Mouse (Mus musculus) hindbrain, embryonic 15.5 days (tissue): ENCODE data around the gene Nr0b2. TPM values are rescaled to one million over a fixed set of nuclear protein-coding genes. Genes with fewer than 3 reads are reported as not detected.

Experiments
- ATAC-seq: fragments of 200-750 bp; cut with Nextera tagmentation; 2 replicates; pipeline ENCODE4 v1.8.0; 2017; ENCODE audit warnings: low read depth, moderate number of reproducible peaks, moderate TSS enrichment; ENCODE audit not compliant: low FRiP score
- H3K27ac ChIP-seq: fragments of 300-500 bp; sonication (generic); replicated peaks from 2 replicates; pipeline ENCODE4 v1.5.1; 2015; ENCODE audit warnings: mild to moderate bottlenecking, inconsistent platforms
- H3K27me3 ChIP-seq: fragments of 300-500 bp; sonication (generic); 2 replicates; pipeline ENCODE4 v1.6.1; 2015; ENCODE audit warnings: control low read depth, inconsistent platforms
- H3K36me3 ChIP-seq: fragments of 300-500 bp; sonication (generic); 2 replicates; pipeline ENCODE4 v1.6.1; 2015; ENCODE audit warnings: control low read depth, inconsistent platforms
- H3K4me1 ChIP-seq: fragments of 300-500 bp; sonication (generic); replicated peaks from 2 replicates; pipeline ENCODE4 v1.6.1; 2015; ENCODE audit warnings: control low read depth, inconsistent platforms
- H3K4me2 ChIP-seq: fragments of 300-500 bp; sonication (generic); 2 replicates; pipeline ENCODE4 v1.6.1; 2015; ENCODE audit warnings: moderate library complexity, mild to moderate bottlenecking, inconsistent platforms
- H3K4me3 ChIP-seq: fragments of 300-500 bp; sonication (generic); 2 replicates; pipeline ENCODE4 v1.5.1; 2015; ENCODE audit warnings: mild to moderate bottlenecking, inconsistent platforms
- H3K9ac ChIP-seq: fragments of 300-500 bp; sonication (generic); 2 replicates; pipeline ENCODE4 v1.6.1; 2015; ENCODE audit warnings: inconsistent platforms
- H3K9me3 ChIP-seq: fragments of 300-500 bp; sonication (generic); 2 replicates; pipeline ENCODE4 v1.6.1; 2016; ENCODE audit warnings: control low read depth, inconsistent platforms
- WGBS: fragments of 180-500 bp; shearing (Covaris S2); methylation state at CpG from one replicate; pipeline ENCODE4 v1.1.7; 2015; 5-methylcytosine and 5-hydroxymethylcytosine counted together
- microRNA-seq: library from miRNA; unstranded; fragments of <30 nt; microRNA quantifications from one replicate; pipeline ENCODE4, GENCODE M21; 2016
- polyA plus RNA-seq: library from polyadenylated mRNA; unstranded; fragments of >200 nt; fragmentation: Nextera tagmentation; extraction: Ambion mirVana; gene quantifications from 2 replicates; pipeline ENCODE4 v1.2.1, GENCODE M21; 2015

Nr0b2 gene
- polyA plus RNA-seq, 1 experiment from 2014 or later, result not detected

GRCm38 (mm10) chr4:133599116-133599515, 45.9 kb downstream of the Nr0b2 start:
- H3K36me3 ChIP-seq, result peaks cover 7% of the 10 kb centered on the region; the same call in 1 of the 2 replicates
- no peak for ATAC-seq
- peak overlapping the region; percentile 34; the same call in 1 of the 2 replicates for H3K9ac ChIP-seq
- 35% methylated on average over 7 of the region's 7 CpGs for WGBS
- H3K4me3 ChIP-seq, result peak overlapping the region; percentile 46
- H3K27me3 ChIP-seq, result peaks cover 51% of the 10 kb centered on the region
- H3K27ac ChIP-seq, result no peak overlapping the region
- peak overlapping the region; percentile 89 for H3K4me2 ChIP-seq
- H3K4me1 ChIP-seq, result peaks cover 16% of the 10 kb centered on the region
- no peaks in the 10 kb centered on the region for H3K9me3 ChIP-seq

DNA sequence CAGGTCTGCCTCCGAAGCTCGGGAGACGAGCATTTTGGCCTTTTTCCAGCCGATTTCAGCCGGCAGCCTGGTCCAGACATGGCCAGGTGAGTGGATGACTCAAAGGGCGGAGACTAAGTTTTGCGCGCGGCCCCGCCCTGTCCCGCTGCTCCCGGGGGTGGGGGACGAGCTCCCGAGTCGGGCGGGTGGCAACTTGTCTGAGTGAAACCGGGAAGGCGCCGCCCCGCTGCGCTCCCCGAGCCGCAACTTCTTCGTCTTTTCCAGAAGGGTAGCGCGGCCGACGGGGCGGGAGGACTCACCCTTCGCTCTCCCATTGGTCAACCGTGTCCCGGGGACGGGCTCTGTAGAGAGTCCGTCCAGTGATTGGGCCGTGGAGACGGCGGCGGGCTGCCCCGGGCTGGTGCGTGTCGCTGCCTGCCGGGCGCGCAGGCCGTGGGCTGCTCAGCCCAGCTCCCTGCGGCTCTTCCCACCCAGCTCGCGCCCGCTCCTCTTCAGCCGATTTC, 46.4 kb downstream of the Nr0b2 start:
- peaks cover 16% of the 10 kb centered on the region for H3K4me1 ChIP-seq
- peak overlapping the region; percentile 34; the same call in 1 of the 2 replicates for H3K9ac ChIP-seq
- peaks cover 7% of the 10 kb centered on the region; the same call in 1 of the 2 replicates for H3K36me3 ChIP-seq
- under 1% methylated on average over 49 of the region's 50 CpGs for WGBS
- peaks cover 51% of the 10 kb centered on the region for H3K27me3 ChIP-seq
- no peak overlapping the region for H3K27ac ChIP-seq
- peak; percentile 90 for ATAC-seq
- H3K9me3 ChIP-seq, result no peaks in the 10 kb centered on the region
- H3K4me3 ChIP-seq, result peak overlapping the region; percentile 46
- peak overlapping the region; percentile 89 for H3K4me2 ChIP-seq

- H3K9ac ChIP-seq, result no peak overlapping the region
- H3K27me3 ChIP-seq, result peaks cover 51% of the 10 kb centered on the region
- H3K36me3 ChIP-seq, result peaks cover 7% of the 10 kb centered on the region; the same call in 1 of the 2 replicates
- peak overlapping the region; percentile 46; the same call in 1 of the 2 replicates for H3K4me3 ChIP-seq
- peaks cover 16% of the 10 kb centered on the region for H3K4me1 ChIP-seq
- no peaks in the 10 kb centered on the region for H3K9me3 ChIP-seq
- no peak overlapping the region for H3K27ac ChIP-seq
- peak overlapping the region; percentile 89 for H3K4me2 ChIP-seq
- no peak for ATAC-seq
- WGBS, result 23% methylated on average over 9 of the region's 9 CpGs
These were observed 47.1 kb downstream of the Nr0b2 start for GRCm38 (mm10) chr4:133600306-133600705.

DNA sequence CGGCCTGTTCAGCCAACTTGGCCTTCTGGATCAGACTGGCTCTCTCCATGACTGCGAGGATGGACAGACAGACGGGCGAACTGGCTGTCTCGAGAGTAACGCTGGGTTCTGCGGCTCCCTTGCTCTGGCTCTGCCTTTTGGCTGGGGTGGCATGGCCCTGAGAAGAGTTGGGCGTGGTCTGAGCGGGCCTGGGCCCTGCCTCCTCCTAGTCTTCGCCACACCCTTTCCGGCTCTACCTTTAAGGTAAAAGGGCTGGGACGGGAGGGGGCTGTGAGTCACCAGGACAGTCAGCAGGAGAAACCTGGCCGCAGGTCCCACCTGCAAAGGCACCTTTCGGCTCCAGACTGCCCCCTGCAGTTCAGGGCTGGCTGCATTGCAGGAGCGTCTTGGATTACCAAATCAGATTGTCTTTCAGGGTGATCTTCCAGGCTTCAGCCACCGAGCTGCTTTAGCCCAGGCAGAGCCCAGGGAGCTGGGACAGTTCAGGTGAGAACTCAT, 48.6 kb downstream of the Nr0b2 start, which contains the start of gene Sfn:
Gene Sfn, minus strand, starts transcription at position 448 of the 498 bp plus-strand sequence.
- 0 out of 2 replicates have a peak within 1 kb of the TSS, but pooled peaks have one; percentile 2 for H3K4me3 ChIP-seq
- peaks cover 51% of the 10 kb centered on the region for H3K27me3 ChIP-seq
- no peaks in the 10 kb centered on the region for H3K9me3 ChIP-seq
- peak within 1 kb of the TSS; percentile 18; the same call in 1 of the 2 replicates for H3K4me2 ChIP-seq
- WGBS, result 3% methylated on average over 16 of the region's 16 CpGs
- H3K9ac ChIP-seq, result no peak within 1 kb of the TSS
- no peak for ATAC-seq
- H3K36me3 ChIP-seq, result peaks cover 7% of the 10 kb centered on the region; the same call in 1 of the 2 replicates
- H3K27ac ChIP-seq, result no peak within 1 kb of the TSS
- peaks cover 16% of the 10 kb centered on the region for H3K4me1 ChIP-seq

- WGBS, result 89% methylated on average over 5 of the region's 5 CpGs
- Histone ChIP-seq H3K9ac (no peak overlapping the region), H3K4me3 (no peak overlapping the region), H3K27ac (no peak overlapping the region), H3K4me2 (no peak overlapping the region), H3K4me1 (peaks cover 16% of the 10 kb centered on the region), H3K9me3 (no peaks in the 10 kb centered on the region), H3K36me3 (peaks cover 7% of the 10 kb centered on the region; the same call in 1 of the 2 replicates), H3K27me3 (peaks cover 43% of the 10 kb centered on the region)
- ATAC-seq, result no peak
These were observed 49.9 kb downstream of the Nr0b2 start for GRCm38 (mm10) chr4:133603056-133603455.

- Histone ChIP-seq H3K9me3 (no peaks in the 10 kb centered on the region), H3K9ac (no peak overlapping the region), H3K36me3 (peaks cover 7% of the 10 kb centered on the region; the same call in 1 of the 2 replicates), H3K4me2 (no peak overlapping the region), H3K27me3 (peaks cover 32% of the 10 kb centered on the region), H3K4me3 (no peak overlapping the region), H3K4me1 (peaks cover 15% of the 10 kb centered on the region), H3K27ac (no peak overlapping the region)
- 92% methylated on average over 7 of the region's 7 CpGs for WGBS
- ATAC-seq, result no peak
These were observed 51.0 kb downstream of the Nr0b2 start for GRCm38 (mm10) chr4:133604175-133604574.

DNA sequence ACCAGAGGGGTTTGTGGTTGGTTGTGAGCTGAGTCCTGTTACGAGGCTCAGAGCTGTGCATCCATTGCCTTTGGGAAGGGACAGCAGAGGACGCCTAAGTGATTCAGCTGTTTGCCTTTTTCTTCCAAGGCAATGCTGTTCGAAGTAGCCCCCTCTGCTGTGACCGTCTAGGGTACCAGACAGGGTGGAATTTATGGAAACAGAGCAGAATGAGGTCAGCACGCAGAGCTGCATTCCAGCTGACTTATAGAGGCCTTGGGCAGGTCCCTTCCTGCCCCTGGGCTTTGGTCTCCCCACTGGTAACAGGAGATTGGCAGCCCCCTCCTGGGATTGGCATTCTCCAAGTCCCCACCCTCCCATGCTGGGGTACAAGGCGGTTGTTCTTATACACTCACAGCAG, 51.7 kb downstream of the Nr0b2 start:
- 60% methylated on average over 6 of the region's 6 CpGs for WGBS

DNA sequence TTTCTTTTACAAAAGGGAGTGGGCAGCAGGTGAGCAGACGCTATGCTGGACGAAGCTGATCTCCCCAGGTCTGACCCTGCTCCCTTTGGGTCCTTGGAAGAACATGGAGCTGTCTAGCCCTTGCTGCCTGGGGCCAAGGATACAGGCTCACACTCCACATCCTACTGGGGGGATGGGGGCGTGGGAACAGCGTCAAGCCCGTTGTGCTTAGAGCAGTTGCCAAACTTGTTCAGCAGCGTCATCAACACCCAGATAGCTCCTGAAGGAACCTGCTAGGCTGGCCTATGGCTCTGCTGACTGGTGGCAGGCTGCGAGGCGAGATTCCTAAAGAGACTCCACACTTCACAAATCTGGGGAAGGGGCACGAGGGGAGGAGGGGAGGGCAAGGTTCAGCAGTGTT, 52.2 kb downstream of the Nr0b2 start:
- no peak overlapping the region for H3K9ac ChIP-seq
- ATAC-seq, result no peak
- H3K4me3 ChIP-seq, result no peak overlapping the region

More for the DNA sequence above, 51.7 kb downstream of the Nr0b2 start:
- H3K9ac ChIP-seq, result no peak overlapping the region
- H3K4me2 ChIP-seq, result no peak overlapping the region
- H3K4me3 ChIP-seq, result no peak overlapping the region
- ATAC-seq, result no peak
- H3K9me3 ChIP-seq, result no peaks in the 10 kb centered on the region
- no peak overlapping the region for H3K27ac ChIP-seq
- H3K4me1 ChIP-seq, result peaks cover 8% of the 10 kb centered on the region
- peaks cover 7% of the 10 kb centered on the region; the same call in 1 of the 2 replicates for H3K36me3 ChIP-seq
- peaks cover 25% of the 10 kb centered on the region for H3K27me3 ChIP-seq

More for the DNA sequence above, 52.2 kb downstream of the Nr0b2 start:
- Histone ChIP-seq H3K4me2 (no peak overlapping the region), H3K4me1 (peaks cover 4% of the 10 kb centered on the region; the same call in 1 of the 2 replicates), H3K27ac (no peak overlapping the region), H3K36me3 (peaks cover 7% of the 10 kb centered on the region; the same call in 1 of the 2 replicates), H3K27me3 (peaks cover 20% of the 10 kb centered on the region), H3K9me3 (no peaks in the 10 kb centered on the region)
- WGBS, result 52% methylated on average over 9 of the region's 9 CpGs

Small RNAs within 50 kb of the gene (microRNA-seq; reads per million reads assigned to microRNA genes)
- not detected for gene Gm23158

Other genes starting within 250 kb of the Nr0b2 start
- 22.7 and 24.0 TPM in 2 replicates for gene Wdtc1, start 199.9 kb upstream of the Nr0b2 start, polyA plus RNA-seq
- 8.1 and 10.1 TPM in 2 replicates for gene Slc9a1, start 183.7 kb upstream of the Nr0b2 start, polyA plus RNA-seq
- 0.49 and 0.58 TPM in 2 replicates for gene Tent5b, start 73.2 kb upstream of the Nr0b2 start, polyA plus RNA-seq
- 10.8 and 10.9 TPM in 2 replicates for gene Trnp1, start 54.8 kb upstream of the Nr0b2 start, polyA plus RNA-seq
- 0.39 and 0.74 TPM in 2 replicates for gene Kdf1, start 34.4 kb upstream of the Nr0b2 start, polyA plus RNA-seq
- gene Nudc, start 7.4 kb upstream of the Nr0b2 start, polyA plus RNA-seq, result 253 and 272 TPM in 2 replicates
- gene Gpatch3, start 21.4 kb downstream of the Nr0b2 start, polyA plus RNA-seq, result 7.1 and 8.6 TPM in 2 replicates
- gene Gpn2, start 31.0 kb downstream of the Nr0b2 start, polyA plus RNA-seq, result 17.6 and 19.7 TPM in 2 replicates
- gene Sfn, start 48.8 kb downstream of the Nr0b2 start, polyA plus RNA-seq, result 2.2 TPM in 2 replicates
- gene Zdhhc18, start 96.8 kb downstream of the Nr0b2 start, polyA plus RNA-seq, result 12.0 and 15.8 TPM in 2 replicates
- 14.2 and 14.9 TPM in 2 replicates for gene Pigv, start 119.3 kb downstream of the Nr0b2 start, polyA plus RNA-seq
- gene Arid1a, start 203.4 kb downstream of the Nr0b2 start, polyA plus RNA-seq, result 30.0 and 31.2 TPM in 2 replicates